Mouse (Mus musculus): ENCODE data around the gene Ndufs1.
"Not testable (repeated sequence)": the region's sequence is repeated elsewhere in the genome, so short reads cannot be mapped to it uniquely, and the experiment has no call there.

The Ndufs1 gene

GRCm38 (mm10) chr1:63185430-63185829 lies 8.8 kb upstream of the Ndufs1 start:
- not testable (repeated sequence) for DNase-seq (ENCODE audit: low read depth in 1 of 2, low spot score in 2 of 2)

GRCm38 (mm10) chr1:63182636-63183270 lies 6.1 kb upstream of the Ndufs1 start:
- DNase-seq (ENCODE audit: low read depth in 1 of 2, low spot score in 2 of 2): peak in 1 of 2 experiments; percentile 4

- DNase-seq (ENCODE audit: low read depth in 1 of 2, low spot score in 2 of 2): no peak
Observed at GRCm38 (mm10) chr1:63182212-63182611, 5.6 kb upstream of the Ndufs1 start.

GRCm38 (mm10) chr1:63181480-63181879 lies 4.8 kb upstream of the Ndufs1 start:
- no peak for DNase-seq (ENCODE audit: low read depth in 1 of 2, low spot score in 2 of 2)

DNA sequence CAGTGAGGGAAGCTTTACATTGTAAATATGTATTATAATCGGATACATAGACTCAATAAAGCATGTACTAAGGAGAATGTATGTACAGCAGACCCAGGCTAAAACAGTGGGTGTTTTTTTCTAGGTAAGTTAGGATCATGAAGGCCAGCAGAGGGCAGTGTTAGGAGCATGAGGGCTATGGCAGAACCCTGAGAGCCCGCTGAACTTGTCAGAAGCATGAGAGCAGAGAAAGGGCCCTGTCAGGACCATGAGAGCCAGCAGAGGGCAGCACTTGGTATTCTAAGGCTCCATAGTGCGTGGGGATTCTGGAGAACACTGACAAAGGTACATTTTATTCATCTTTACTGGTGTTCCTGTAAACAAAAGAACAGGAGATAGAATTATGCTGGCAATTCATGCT lies 4.4 kb upstream of the Ndufs1 start:
- peak; percentile 70 to 85 for DNase-seq (ENCODE audit: low read depth in 1 of 2, low spot score in 2 of 2)

GRCm38 (mm10) chr1:63180575-63180974 lies 3.9 kb upstream of the Ndufs1 start:
- not testable (repeated sequence) for DNase-seq (ENCODE audit: low read depth in 1 of 2, low spot score in 2 of 2)

DNA sequence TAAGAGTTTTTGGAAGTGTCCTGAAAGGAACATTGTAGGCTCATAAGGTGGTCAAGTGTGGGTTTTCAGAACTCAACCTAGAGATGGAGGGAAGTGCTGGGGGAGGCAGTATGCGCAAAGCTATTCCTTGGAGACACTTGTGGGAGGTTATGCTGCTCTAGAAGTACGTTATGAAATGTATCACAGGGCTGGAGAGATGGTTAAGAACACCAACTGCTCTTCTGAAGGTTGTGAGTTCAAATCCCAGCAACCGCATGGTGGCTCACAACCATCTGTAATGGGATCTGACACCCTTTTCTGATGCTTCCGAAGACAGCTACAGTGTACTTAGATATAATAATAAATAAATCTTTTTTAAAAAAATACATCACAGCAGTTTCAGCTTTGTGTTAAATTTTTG lies 3.5 kb upstream of the Ndufs1 start:
- no peak for DNase-seq (ENCODE audit: low read depth in 1 of 2, low spot score in 2 of 2)

- no peak for DNase-seq (ENCODE audit: low read depth in 1 of 2, low spot score in 2 of 2)
Observed at GRCm38 (mm10) chr1:63178308-63178707, 1.7 kb upstream of the Ndufs1 start.

- DNase-seq (ENCODE audit: low read depth in 1 of 2, low spot score in 2 of 2): no peak
Observed at GRCm38 (mm10) chr1:63176259-63176603, 402 bp downstream of the Ndufs1 start.

DNA sequence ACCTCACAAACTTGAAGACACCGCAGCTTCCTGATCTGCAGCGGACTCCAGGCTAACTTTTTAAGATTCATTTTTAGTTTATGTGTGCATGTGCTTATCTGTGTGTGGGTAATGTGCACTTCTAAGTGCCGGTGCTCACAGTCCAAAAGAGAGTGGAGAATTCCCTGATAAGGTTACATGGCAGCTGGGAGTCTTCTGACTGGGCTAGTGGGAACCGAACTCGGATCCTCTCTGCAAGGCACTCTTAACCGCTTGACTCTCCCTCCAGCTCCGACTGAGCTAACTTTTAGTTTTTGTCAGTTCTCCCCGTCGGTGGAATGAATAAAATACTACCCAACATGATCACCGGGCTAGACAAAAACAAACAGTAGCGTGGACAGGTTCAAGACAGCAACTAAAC lies 780 bp downstream of the Ndufs1 start:
- no peak for DNase-seq (ENCODE audit: low read depth in 1 of 2, low spot score in 2 of 2)

DNA sequence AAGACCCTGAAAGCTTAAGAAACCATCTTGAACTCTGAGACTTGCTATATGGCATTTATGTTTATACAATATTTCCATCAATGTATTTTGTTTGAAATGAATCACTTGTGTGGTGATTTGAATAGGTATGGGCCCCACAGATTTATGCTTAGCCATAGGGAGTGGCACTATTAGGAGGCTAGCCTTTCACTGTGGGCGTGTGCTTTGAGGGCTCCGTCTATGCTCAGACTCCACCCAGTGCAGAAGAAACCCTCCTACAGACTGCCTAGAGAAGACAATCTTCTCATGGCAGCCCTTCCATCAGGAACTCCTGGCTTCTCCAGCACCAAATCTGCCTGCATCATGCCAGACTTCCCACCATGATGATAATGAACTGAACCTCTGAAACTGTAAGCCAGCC lies 8.0 kb downstream of the Ndufs1 start:
- no peak for DNase-seq (ENCODE audit: low read depth in 1 of 2, low spot score in 2 of 2)

GRCm38 (mm10) chr1:63140231-63140630 lies 36.4 kb downstream of the Ndufs1 start:
- no peak for DNase-seq (ENCODE audit: low read depth in 1 of 2, low spot score in 2 of 2)

- not testable (repeated sequence) for DNase-seq (ENCODE audit: low read depth in 1 of 2, low spot score in 2 of 2)
Observed at GRCm38 (mm10) chr1:63138586-63138985, 38.0 kb downstream of the Ndufs1 start.

DNA sequence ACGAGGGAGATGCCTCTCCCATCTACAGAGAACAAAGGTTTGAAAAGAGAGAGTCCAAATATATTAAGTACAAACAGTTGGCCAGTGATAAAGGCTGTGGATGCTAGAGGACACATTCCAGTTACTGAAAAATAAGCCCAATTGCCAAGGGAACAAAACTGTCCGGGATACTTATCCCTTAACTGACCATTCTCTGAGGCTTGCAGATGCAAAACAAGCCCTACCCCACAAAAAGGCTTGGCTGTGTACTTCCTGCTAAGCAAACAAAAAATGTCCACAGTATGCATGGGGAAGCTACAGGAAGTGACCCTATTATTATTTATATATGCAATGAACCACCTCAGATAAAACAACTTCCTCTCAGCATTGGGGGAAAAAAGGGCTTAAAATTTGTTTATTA lies 38.7 kb downstream of the Ndufs1 start:
- no peak for DNase-seq (ENCODE audit: low read depth in 1 of 2, low spot score in 2 of 2)

- DNase-seq (ENCODE audit: low read depth in 1 of 2, low spot score in 2 of 2): no peak
Observed at GRCm38 (mm10) chr1:63134530-63134929, 42.1 kb downstream of the Ndufs1 start.

DNA sequence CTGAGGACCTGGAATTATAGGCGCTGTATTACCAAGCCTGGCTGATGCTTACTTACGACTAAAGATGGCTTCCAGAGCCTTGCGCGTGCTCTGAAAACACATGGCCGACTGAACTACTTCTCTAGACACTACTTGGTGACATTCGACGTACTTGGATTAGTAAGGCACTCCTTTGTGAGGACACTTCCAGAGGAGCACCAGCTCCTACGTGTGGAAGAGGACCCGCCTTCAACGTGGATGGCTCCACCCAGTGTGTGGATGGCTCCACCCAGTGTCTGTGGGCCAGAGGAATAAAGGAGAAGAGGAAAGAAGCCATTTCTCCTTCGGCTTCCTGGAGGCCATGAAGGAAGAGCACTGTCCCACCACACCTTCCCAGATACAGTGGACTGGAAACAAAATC lies 44.9 kb downstream of the Ndufs1 start:
- no peak for DNase-seq (ENCODE audit: low read depth in 1 of 2, low spot score in 2 of 2)

GRCm38 (mm10) chr1:63130883-63131282 lies 45.8 kb downstream of the Ndufs1 start:
- no peak for DNase-seq (ENCODE audit: low read depth in 1 of 2, low spot score in 2 of 2)

DNA sequence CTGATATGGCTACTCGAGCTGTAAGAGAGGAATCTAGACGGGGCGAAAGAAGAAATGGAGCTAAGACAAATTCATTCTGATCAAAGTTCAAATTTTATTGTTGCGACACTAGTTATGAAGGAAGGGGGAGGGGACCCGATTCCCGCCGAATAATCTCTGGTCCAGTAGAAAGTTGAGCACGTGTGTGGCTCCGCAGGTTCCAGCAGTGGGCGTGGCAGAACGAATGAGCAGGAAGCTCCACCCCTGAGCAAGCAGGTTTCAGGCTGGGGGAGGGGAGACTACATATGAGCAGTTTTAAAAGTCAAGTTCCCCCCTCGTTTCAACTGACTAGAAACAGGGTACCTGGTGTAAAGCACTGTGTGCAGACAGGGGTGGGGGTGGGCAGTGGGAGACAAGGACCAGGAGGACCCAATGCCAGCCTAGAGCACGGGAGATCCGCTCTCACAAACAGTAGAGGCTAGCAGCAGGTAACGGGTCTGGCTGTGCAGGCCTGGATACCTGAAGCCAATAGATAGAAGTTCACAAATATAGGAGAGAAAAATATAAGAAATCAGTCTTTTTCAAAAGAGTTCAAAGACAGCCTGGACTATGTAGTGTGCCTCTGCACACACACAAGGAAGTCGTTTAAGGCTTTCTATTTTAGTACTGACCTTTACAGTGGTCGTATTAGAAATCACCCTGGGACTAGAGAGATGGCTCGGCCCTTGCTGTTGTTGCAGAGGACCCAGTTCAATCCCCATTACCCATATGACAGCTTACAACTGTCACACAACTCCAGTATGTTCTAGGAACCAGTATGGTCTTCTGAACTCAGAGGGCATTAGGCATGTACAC lies 46.6 kb downstream of the Ndufs1 start:
- DNase-seq (ENCODE audit: low read depth in 1 of 2, low spot score in 2 of 2): no peak

- DNase-seq (ENCODE audit: low read depth in 1 of 2, low spot score in 2 of 2): no peak
Observed at GRCm38 (mm10) chr1:63129273-63129672, 47.4 kb downstream of the Ndufs1 start.

- DNase-seq (ENCODE audit: low read depth in 1 of 2, low spot score in 2 of 2): no peak
Observed at GRCm38 (mm10) chr1:63126206-63126605, 50.4 kb downstream of the Ndufs1 start.

DNA sequence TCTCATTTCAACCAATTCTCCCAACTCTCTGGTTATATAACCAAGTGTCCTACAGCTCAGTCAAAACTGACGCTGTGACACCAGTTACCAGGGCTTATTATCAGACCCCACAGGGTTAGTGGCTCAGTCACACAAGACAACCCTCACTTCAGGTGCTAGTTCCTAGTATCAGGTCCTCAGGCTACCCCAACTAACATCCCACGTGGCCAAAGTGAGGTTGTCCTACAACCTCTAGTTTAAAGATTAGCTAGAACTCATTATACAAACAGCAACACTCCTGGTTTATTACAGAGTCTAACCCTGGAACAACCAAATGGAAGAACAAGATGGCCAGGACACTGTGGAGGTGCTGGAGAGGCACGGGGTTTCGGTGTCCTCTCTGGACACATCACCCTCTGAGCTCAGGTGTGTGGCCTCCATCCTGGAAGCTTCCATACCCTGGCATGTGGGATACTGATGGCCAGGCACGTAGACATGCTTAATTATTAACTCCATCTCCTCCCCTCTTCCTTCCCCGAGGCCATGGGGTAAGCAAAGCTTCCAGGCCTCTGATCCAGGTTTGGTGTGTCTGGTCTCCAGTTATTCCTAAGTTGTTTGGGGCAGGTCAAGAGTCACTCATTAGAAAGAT lies 52.7 kb downstream of the Ndufs1 start:
- DNase-seq (ENCODE audit: low read depth in 1 of 2, low spot score in 2 of 2): no peak

DNA sequence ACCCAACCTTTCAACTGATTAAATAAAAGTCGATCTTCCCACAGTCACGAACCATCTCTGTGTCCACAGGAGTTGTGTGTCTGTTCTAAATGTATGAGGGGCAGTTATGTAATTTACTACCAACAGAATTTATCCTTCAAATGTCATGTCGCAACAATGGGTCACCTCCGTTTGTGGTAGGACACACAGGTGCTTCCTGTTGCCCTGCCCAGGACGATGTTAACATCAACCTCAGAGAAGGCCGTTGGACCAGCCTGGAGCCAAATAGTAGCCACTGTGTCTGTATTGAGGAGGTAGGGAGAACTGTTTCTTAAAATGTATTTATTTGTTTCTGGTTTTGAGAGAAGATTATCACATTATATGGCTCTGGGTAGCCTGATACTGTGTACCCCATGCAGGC lies 54.6 kb downstream of the Ndufs1 start:
- DNase-seq (ENCODE audit: low read depth in 1 of 2, low spot score in 2 of 2): no peak
